Mouse (Mus musculus): Measurements from ENCODE around the gene Ap3m1. TPM values are rescaled to one million over a fixed set of nuclear protein-coding genes. Genes with fewer than 3 reads are reported as not detected.

The Ap3m1 gene
- 10 to 100 TPM; 65.0 to 67.9 TPM for total RNA-seq (2023)

GRCm38 (mm10) chr14:21052112-21052780 is at the start of gene Ap3m1, which contains the start of gene Adk:
TSS of gene Ap3m1 (minus strand) at chr14:21052508.
TSS of gene Adk (plus strand) at chr14:21052574.

Other genes with a start within 250 kb of the Ap3m1 start
- gene Plau, start 215.8 kb downstream of the Ap3m1 start, total RNA-seq (2023): 10 to 100 TPM; 25.9 to 33.6 TPM
- gene Vcl, start 123.1 kb downstream of the Ap3m1 start, total RNA-seq (2023): 100 to 1,000 TPM; 155 to 160 TPM
- gene Adk, start 66 bp upstream of the Ap3m1 start, total RNA-seq (2023): 10 to 100 TPM; 30.5 to 33.2 TPM